Mouse (Mus musculus): ENCODE measurements at regions not wholly inside any gene's neighbourhood (a gene's known extent, or its start where the extent isn't known, plus 50 kb on each side); places are given as distances from the start of the nearest gene placed in this dataset.

DNA sequence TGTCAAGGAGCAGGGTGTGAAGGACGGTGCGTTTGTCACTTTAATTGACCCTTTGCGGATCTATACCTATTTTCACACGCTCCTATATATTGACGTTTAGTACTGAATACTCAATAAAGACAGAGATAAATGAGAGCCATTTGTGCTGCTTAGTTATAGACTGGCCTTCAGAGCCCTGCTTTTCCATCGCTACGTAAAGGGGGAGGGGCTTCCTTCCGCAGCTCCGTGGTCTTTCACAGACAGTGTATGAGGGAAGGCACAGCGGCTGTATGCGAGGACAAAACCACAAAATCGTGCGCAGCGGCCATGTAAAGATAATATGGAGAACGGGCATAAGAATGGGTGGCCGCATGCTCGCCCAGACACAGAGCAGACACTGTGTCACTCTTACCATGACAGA is 58.4 kb upstream of the Pced1b start:
- peak; percentile 30; the same call in 1 of the 2 replicates for ATAC-seq (replicated peaks; ENCODE audit: poor library complexity, severe bottlenecking)

DNA sequence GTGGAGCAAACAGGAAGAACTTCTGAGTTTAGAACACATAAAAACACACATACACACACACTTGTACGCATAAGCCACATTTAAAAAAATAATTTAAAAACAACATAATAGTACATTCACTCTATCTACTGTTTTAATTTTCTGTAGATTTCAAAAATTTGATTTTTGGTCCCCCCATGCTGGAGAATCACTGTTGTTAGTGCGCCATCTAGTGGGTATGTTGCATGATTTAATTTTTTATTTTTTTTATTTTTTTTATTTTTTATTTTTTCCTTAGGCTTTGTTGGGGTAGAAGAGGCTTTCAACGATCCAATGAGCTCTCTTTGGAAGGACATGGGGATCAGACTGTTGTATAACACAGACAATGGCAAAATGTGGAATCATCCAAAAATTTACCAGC is 59.1 kb upstream of the Pced1b start:
- ATAC-seq (replicated peaks; ENCODE audit: poor library complexity, severe bottlenecking): no peak

DNA sequence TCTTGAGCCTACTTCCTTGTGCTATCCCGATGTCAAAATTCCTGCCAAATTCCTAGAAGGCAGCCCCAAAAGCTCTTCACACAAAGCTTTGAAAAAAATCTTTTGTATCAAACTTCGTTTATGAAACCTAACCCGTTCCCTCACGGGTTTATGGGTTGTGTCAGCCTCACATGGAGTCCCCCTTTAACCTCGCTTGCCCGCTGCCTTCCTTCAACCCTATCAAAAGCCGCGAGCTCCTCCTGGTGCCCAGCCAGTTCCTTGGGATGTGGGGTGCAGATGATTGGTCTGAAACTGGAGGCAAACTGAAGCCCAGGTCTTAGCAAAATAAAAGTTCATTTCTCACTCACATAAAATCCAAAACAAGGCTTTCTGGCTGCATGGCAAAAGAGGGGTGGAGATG is 60.9 kb upstream of the Pced1b start:
- no peak for ATAC-seq (replicated peaks; ENCODE audit: poor library complexity, severe bottlenecking)

DNA sequence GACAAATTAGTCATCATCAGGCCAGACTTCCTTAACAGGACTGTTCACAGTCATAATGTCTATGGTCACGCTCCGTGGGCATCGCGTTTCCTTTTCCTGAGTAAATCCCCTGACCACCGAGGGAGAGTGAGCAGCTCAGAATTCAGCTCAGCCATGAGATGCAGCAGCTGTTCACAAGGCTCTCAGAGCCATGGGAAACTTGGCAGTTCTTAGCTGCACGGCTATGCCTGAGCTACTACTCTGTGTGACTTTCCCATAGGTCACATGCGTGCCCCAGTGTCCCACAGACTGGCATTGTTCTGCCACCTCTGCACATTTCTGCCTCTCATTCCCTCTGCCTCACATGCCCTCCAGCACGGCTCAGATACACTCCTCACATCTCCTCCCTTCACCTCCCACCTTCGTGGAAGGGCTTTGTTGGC is 64.3 kb upstream of the Pced1b start:
- ATAC-seq (replicated peaks; ENCODE audit: poor library complexity, severe bottlenecking): no peak

DNA sequence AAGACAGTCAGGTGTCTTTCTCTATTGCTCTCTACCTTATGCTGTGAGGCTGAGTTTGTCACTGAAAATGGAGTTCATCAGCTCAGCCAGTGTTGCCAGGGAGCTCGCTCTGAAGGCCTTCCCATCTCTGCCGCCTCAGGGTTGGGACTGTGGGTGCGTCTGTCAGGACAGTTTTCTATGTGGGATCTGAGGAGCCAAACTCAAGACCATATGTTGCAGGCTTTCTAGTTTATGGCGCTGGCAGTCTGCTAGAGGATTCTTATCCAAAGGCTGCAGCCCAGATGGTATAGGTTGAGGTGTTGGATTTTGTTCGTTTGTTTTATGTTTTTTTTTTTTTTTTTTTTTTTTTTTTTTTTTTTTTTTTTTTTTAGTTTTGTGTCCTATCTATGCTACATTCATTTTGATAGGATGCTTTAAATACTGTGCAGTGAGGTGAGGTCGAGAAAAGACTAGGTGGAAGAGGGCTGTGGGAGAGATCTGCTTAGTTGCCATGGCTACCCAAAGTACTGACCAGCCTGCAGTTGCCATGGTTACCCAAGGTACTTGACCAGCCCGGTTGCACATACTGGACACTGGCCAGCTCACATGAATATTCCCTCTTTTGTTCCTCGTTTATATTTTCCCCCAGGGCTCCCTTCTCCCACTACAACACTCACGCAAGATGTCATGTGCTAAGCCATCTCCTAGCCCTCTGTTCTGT is 65.8 kb upstream of the Pced1b start:
- ATAC-seq (replicated peaks; ENCODE audit: poor library complexity, severe bottlenecking): no peak

DNA sequence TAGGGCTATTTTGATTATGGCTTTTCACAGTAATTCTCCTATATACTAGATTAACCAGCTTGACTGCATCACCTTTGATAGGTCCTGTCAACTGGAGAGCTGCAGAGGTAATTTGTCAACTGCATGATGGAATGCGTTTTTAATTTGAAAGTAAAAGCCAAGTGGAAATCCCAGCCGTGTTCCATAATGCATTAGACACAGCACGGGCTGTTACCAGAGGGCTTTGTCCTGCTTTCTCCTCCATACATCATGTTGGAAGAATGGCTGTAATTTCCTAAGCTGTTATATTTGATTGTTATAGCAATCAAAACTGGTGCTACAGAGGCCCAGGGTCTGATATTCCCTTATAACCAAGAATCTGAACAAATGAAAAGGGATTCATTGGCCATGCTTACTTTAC is 68.6 kb upstream of the Pced1b start:
- no peak for ATAC-seq (replicated peaks; ENCODE audit: poor library complexity, severe bottlenecking)

DNA sequence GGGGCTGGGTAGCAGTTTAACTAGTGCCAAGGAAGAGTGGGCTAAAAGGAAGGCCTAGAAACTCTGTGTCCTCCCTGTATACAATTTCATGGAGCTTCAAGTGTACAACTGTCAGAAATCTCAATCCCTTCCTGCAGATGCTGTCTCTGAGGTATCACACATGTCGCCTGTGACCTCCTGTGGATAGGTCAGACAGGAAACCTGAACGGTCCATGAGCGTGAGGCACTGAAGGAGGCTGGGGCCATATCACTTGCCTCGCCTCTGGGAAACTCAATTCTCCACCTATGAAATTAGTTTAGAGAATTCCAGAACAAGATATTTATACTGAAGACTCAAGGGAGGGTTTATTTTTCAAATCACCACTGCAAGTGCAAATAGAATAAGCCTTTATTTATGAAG is 69.1 kb upstream of the Pced1b start:
- no peak for ATAC-seq (replicated peaks; ENCODE audit: poor library complexity, severe bottlenecking)

DNA sequence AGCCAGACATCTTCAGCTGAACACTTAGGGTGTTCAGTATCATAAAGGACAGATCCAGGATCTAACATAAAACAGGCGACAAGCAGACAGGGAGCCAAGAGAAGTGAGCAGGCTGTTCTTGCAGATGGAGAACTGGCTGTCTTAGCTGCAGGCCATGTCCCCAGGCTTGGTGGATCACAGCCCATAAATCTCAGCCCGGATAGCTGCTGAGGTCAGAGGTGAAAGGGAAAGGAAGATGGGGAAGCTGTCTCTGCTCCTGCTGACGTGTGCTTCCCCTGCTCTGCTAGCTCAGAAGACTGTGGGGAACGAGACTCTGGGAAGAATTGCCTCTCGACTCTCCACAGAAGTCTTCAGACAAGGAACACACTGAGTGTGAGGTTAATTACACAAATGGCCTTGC is 71.9 kb upstream of the Pced1b start:
- no peak for ATAC-seq (replicated peaks; ENCODE audit: poor library complexity, severe bottlenecking)

DNA sequence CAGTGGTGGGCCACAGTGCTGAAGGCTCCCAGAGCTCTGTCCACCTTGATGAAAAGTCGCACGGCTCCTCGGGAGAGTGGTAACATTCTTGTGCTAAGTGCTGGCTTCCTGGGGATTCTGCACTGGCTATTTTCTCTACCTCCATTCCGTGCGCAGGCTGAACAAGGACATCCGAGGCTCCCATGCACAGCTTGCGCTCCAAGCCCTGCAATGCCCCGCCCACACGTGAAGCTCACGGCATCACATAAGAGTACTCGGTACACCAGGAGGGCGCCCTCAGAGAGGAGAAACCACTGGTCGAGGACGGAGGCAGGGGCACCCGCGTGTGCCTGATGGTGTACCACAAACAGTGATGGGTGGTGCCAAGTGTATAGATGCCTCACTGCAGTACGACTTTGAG is 73.7 kb upstream of the Pced1b start:
- ATAC-seq (replicated peaks; ENCODE audit: poor library complexity, severe bottlenecking): no peak

DNA sequence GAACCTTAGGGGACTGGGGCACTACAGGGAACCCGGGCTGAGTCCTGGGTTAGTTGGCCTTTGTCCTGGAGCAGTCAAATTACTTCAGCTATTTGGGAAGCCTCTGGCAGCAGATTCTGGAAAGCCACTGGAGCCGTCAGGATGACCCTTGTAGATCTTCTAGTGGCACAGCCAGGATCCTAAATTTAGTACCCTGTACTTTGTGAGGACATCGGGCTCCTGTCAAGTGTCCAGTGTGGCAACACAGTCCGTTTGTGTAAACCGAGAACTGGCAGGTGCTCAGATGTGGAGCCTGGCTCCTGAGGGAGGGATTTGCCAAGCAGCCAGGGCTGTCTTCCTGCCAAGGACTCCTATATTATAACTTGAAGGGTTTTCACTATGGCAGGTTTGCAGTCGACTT is 76.8 kb upstream of the Pced1b start:
- no peak for ATAC-seq (replicated peaks; ENCODE audit: poor library complexity, severe bottlenecking)

DNA sequence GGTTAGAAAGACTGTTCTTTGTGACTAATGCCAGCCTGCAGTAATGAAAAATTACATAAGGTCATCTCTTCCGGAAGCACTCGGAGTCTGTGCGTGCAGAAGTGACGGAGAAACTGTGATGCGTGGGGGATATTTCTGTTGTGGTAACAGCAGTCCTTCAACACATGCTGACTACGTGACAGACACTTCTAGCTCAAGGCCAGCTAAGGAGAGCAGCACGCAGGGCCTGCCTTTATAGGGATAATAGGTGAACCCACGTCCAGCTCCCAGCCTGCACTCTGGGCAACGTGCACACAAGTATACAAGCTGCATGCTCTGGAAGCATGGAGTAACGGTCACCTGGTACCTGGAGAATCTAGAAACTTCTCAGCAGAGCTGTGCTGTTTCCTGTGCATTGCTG is 77.5 kb upstream of the Pced1b start:
- ATAC-seq (replicated peaks; ENCODE audit: poor library complexity, severe bottlenecking): no peak

DNA sequence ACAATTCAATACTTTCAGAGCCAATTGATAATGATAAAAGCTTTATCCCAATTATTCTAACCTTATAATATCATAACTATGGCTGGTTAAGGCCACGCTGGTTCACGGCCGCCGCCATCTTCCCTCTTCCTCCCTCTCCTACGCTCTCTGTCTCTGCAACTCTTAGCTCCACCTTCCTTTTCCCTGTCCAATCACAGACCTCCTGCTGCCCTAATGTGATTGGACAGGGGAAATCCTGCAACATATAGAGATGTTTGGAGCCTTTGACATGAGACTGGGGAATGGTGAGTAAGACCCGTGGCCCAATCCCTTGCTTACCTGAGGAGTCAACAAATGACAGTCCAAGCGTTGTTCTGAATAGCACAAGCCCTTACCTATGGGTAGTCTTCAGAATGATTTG is 79.8 kb upstream of the Pced1b start:
- ATAC-seq (replicated peaks; ENCODE audit: poor library complexity, severe bottlenecking): no peak

DNA sequence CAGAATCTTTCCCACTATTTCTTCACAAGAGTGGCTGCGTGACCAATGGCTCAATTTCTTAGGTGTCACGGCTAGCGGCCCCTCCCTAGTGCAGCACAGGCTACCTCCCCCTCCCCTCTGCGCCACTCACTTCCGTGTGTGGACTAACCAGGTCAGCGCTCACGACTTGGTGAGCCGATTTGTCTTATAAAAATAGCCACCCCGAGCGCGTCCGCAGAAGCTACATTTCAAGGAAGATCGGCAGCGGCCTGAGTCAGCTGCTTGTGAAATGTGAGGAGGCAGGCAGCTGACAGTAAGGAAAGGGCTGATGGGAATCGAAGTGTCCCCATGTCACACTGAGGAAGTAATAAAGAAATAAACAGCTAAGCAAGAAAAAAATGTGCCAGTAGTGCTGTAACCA is 82.3 kb upstream of the Pced1b start:
- no peak for ATAC-seq (replicated peaks; ENCODE audit: poor library complexity, severe bottlenecking)

DNA sequence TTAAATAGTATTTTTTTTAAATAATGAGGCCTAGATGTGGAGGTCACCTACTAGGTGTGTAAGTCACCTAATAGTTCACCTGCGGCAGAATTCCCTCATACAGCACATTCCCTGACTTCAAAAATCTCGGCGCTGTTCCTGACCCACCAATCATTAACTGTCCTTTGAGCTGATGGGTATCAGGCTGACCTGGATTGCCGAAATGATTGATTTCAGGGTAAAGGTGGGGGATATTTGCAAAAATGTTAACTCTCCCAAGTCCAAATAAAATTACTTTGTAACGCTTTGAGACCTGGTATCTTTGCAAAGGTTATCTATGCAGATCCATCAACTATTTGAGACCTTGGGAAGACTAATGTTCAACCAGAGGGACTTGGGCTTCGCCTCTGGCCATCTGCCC is 82.9 kb upstream of the Pced1b start:
- no peak for ATAC-seq (replicated peaks; ENCODE audit: poor library complexity, severe bottlenecking)

DNA sequence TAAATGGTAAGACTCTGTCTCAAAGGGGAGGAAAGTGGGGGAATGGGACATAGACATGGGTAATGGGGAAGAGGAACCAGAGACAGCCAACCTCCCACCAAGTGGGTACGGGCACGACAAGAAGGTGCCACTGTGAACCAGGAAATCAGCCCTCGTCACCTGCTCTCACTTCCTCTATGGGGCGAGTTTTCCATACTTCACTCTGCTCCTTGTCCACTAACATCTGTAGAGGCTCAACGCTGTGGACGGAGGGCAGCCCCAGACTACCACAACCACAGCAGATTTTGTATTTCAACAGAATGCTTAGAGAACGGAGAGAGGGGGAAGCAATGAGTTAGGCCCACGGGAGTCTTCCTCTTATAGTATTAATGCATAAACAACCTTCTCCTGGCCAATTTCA is 83.8 kb upstream of the Pced1b start:
- ATAC-seq (replicated peaks; ENCODE audit: poor library complexity, severe bottlenecking): peak; percentile 84

DNA sequence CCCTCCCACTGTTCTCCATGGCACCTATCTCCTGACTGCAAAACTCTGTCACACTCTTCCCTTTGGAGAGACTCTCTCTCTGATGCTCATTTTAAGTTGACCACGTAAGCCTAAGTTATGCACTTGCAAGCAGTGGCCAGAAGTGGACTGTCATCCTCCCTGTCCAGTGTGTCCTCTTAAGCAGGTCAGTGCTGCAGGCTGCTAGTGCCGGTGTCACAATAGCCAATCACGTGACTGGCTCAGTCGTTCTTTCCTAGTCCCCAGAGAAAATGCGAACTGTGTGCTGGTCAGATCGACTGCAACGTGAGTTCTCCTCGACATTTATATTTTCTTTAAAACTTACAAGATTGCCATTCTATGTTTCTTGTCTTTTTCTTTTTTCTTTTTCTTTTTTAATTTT is 84.6 kb upstream of the Pced1b start:
- ATAC-seq (replicated peaks; ENCODE audit: poor library complexity, severe bottlenecking): no peak

DNA sequence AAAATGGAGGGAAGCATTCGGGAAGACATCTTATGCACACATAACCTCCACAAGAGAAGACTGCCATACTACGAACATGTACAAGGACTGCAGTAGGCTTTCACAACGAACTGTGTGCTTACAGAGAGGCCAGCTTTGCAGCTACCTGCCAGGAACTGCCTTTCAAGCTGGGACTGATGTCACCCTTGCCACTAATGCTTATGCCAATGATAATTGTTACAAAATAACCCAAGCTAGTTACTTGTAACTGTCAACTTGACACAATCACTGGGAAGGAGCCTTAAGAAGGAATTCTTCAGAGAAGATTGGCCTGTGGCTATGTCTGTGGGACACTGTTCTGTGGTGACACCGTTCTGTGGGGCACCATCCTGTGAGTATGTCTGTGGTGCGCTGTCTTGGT is 85.4 kb upstream of the Pced1b start:
- no peak for ATAC-seq (replicated peaks; ENCODE audit: poor library complexity, severe bottlenecking)

DNA sequence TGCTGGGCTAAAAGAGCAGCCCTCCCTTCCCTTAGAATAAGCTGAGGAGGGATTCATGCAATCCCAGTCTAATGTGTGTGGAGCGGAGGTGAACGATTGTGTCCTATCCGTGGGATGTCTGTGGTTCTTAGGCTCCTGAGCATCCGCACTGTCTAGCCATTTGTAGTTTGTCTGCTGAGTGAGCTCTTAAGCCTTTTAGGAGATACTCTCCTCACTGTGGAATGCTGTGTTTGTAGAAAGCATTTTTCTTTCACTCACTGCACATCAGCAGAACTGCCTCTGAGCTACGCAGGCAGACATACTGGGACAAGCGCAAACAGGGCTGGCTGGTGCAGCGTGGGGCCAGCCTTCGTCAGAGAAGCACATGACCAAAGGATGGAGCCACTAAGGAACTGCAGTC is 94.6 kb upstream of the Pced1b start:
- no peak for ATAC-seq (replicated peaks; ENCODE audit: poor library complexity, severe bottlenecking)

DNA sequence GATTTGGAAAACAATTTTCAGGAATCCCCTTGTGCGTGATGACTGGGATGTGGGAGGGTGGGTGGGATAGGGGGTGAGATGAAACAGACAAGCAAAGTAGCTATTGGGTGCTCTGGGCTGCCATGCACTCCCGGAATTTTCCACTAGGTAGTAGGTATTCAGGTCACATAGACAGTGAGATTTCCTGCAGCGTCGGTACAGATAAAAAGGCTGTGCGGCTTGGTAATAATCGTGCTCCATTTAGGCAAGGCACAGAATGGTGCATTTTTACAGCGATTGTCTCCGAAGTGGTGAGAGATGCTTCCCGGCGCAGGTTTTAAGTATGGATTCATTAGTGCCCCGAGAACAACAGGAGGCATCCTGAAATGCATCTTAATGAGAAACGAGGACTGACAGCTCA is 95.1 kb upstream of the Pced1b start:
- ATAC-seq (replicated peaks; ENCODE audit: poor library complexity, severe bottlenecking): no peak

DNA sequence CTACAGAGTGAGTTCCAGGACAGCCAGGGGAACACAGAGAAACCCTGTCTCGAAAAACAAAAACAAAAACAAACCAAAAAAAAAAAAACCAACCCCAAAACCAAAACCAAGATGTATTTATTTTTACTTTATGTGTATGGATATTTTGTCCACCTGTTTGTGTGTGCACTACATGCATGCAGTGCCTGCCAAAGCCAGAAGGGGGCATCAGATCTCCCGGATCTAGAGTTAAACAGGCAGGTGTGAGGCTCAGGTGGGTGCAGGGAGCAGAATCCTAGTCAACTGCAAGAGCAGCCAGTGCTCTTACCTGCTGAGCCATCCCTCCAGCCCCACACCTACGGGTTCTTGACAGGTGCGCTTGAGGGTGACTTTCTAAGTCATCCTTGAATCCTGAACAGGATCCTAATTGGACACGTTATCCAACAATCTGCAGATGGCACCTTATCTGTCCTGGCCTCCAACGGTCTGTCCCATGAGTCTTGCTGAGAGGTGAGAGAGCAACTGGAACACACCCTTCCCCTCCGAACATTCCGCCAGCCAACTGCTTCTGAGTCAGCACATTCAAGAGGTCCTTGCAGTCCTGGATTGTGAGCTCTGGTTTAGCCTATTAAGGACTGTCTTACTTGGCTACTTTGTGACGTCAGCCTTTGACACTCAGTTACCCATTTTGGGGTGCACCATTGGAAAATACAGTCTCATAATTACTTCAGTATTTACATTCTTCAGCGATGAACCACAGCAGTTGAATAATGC is 95.4 kb upstream of the Slc38a4 start:
- no peak for ATAC-seq (replicated peaks; ENCODE audit: poor library complexity, severe bottlenecking)

DNA sequence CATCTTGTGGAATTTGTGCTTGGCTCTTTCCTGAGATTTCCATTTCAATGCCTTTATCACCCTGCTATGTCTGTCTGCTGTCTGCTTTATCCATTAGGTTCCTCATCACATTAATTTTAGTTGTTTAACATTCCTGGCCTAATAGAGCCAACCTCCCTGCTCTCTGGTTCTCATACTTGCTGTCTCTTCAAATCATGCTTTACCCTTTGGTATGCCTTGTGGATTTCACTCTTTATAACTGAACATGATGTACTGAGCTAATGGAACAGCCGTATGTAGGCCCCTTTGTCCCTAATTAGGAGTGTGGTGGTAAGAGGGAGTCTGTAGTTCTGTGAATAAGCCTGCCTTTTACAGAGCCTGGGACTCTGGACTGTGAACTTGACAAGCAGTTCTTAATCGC is 86.2 kb upstream of the Slc38a4 start:
- ATAC-seq (replicated peaks; ENCODE audit: poor library complexity, severe bottlenecking): no peak

DNA sequence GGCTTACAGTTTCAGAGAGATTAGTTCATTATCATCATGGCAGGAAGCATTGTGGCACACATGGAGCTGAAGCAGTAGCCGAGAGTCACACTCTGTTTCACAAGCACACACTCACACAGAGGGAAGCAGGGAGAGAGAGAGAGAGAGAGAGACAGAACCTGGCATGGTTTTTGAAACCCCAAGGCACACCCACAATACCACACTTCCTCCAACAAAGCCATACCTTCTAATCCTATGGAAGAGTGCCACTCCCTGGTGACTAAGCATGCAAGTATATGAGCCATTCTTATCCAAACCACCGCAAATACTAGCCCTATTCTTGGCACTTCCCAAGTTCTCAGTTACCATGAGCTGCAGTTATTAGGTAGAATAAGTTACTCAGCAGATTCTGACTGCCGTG is 82.5 kb upstream of the Slc38a4 start:
- ATAC-seq (replicated peaks; ENCODE audit: poor library complexity, severe bottlenecking): peak; percentile 62

All from granulocyte monocyte progenitor cell, adult 5-6 weeks (primary cell).